Mouse (Mus musculus) adrenal gland, adult 18-20 months (tissue): ENCODE data around the gene Ermp1. TPM values are rescaled to one million over a fixed set of nuclear protein-coding genes. Genes with fewer than 3 reads are reported as not detected.

ENCODE experiments used
- DNase-seq, 2 experiments: peaks; one replicate each; pipeline ENCODE4 v3.0.0; 2021 to 2022; ENCODE audit warnings: low spot score in 2 of 2
- long read RNA-seq, 2 experiments: library from polyadenylated mRNA; stranded (forward); transcript quantifications; one replicate each; pipeline ENCODE4 v2.0.0; 2021
- total RNA-seq, 2 experiments: library from RNA; stranded (reverse); gene quantifications; 1 replicate in 1 of 2; 2 replicates in 1 of 2; pipeline ENCODE4 v1.2.3; 2021

Ermp1 gene
- 10 to 100 TPM; 55.5 to 62.7 TPM for total RNA-seq
- long read RNA-seq, experiment 1, full-length matches to known transcripts: 36 of 42 reads
- long read RNA-seq, experiment 1, partial matches to known transcripts: 2 of 42 reads
- long read RNA-seq, experiment 1, other reads (novel, unspliced or antisense): 4 of 42 reads
- long read RNA-seq, experiment 2, full-length matches to known transcripts: 33 of 62 reads
- long read RNA-seq, experiment 2, partial matches to known transcripts: 19 of 62 reads
- long read RNA-seq, experiment 2, other reads (novel, unspliced or antisense): 10 of 62 reads

DNA sequence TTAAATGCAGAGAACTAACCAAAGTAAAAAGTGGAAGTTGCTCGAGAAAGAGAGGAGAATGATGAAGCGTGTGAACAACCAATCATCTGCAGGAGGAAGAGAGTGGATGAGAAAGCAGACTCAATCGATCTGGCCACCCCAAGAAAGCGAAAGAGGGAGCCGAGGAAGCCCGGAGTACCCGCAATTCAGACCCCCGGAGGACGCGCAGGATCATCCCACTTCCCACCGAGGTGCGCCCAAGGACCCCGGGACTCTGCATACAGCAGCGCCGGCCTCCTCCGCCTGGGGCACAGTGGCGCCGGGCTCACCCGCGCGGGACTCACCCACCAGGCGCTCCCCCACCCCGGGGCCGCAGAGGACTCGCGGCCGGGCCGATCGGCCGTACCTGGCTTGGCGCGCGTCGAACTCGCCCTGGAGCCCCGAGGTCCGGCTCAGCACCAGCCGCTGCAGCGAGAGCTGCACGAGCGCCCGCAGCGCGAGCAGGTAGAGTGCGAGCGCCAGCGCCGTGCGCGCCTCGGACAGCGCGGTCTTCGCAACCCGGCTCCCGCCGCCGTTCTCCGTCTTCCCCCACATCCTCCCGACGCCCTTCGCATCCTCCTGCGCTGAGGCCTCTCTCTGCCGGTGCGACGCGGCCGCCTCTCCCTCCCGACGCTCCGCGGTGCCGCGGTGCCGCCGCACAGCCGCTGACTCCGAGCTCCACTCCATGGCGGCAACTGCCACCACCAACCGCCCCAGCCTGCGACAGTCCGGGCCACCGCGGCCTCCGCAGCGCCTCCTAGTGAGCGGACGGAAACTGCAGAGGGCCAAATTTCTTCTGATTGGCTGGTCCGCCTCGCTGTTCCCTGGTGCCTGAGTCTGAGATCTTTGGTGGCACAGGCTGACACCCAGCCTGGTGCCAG is at the start of gene Ermp1:
Gene Ermp1, minus strand, starts transcription at position 765 of the 899 bp plus-strand sequence.
- peak; percentile 99 for DNase-seq

DNA sequence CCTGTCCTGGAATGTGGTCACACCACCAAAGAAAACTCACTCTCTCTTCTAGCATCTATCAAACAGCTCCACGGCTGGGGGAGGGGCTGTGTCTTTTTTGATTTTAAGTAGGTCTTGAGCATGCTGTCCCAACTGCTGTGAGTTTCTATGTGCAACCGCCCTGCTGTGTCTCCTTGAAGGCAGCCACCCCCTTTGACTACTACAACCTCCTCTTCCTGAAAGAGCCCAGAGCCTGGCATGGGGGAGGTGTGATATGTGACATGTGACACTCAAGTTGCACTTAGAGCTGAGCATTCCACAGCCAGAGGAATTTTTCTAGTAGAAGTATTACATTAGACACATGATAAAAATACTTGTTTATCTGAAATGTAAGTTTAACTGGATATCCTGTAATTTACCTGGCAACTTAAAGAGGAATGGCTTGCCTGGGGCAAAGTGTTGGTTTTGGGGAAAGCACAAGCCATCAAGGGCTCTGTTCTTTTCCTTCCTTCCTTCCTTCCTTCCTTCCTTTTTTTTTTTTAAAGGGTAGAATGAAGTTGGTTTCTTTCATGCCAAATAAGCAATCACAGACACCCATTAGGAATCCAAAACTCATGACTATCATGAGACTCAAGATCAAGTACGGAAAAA is 49.1 kb upstream of the Ermp1 start, which contains the start of gene Mlana:
Gene Mlana, plus strand, starts transcription at position 580 of the 630 bp plus-strand sequence.
- DNase-seq: no peak

DNA sequence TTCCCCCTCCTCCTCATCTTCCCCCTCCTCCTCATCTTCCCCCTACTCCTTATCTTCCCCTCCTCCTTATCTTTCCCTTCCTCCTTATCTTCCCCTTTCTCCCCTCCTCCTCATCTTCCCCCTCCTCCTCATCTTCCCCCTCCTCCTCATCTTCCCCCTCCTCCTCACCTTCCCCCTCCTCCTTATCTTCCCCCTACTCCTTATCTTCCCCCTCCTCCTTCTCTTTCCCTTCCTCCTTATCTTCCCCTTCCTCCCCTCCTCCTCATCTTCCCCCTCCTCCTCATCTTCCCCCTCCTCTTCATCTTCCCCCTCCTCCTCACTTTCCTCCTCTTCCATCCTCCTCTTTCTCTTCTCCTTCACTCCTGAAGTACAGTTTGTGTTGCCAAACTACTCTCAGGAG is 48.6 kb upstream of the Ermp1 start:
- DNase-seq: no peak

DNA sequence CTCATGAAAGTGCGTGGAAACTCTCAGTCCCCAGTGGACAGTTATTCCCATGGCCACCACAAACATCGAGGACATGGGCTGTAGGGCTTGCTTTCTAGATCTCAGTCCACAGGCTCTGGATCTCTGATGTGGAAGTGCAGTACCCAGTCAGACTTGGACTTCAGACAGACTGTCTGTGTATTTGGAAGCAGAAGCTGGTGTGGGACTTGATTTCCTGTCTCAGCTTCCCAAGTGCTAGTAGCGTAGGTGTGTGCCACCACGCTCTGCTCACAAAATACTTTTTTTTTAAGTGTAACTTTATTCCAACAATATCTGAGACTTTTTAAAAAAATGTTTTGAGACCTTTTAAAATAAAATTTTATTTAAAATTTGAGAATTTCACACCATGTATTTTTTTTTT is 48.1 kb upstream of the Ermp1 start:
- no peak for DNase-seq

DNA sequence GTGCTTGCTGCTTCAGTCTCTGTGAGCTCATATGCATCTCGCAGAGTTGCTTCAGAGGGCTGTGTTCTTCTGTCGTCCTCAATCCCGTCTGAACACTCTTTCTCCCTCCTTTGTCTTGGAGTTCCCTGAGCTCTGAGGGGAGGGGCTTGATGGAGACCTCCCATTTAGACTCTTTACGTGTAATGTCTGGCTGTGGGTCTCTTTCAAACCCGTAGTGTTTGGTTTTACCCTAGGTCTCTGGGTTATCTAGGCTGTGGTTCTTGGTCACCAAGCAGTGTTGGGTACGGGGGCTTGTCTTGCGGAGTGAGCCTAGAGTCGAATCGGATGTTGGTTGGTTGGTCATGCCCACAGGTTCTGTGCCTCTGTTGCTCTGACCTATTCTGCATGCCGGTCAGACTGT is 46.9 kb upstream of the Ermp1 start:
- no peak for DNase-seq

DNA sequence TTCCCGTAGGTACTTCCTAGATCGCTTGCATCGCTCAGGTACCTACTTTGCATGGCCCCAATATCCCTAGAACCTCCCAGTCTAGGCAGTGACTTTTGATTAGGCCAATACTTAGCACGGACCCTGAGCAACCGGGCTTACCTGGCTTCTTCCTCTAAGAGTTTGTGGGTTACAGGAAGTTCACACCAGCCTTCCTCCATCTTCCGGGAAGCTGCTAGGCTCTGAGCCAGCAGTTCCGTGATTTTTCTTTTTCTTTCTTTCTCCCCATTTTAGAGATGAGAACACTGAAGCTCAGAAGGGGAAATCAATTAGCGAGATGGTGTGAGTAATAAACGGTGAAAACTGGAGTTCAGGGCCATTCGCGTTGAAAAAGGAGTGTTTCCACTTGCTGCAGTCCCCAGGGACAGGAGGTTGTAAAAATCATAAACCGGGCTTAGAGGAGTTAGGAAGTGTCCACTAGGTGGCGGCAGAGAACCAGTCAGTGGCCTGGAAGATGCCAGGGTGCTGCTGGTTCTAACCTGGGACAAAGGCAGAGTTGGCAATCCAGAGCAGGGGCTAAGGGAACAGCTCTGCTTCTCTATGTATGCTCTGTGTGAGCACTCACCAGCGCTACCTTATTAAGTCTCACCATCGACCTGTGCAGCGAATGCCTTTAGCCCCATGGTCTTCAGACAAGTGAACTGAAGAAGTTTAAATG is 35.8 kb upstream of the Ermp1 start:
- DNase-seq: peak; percentile 76 to 78

DNA sequence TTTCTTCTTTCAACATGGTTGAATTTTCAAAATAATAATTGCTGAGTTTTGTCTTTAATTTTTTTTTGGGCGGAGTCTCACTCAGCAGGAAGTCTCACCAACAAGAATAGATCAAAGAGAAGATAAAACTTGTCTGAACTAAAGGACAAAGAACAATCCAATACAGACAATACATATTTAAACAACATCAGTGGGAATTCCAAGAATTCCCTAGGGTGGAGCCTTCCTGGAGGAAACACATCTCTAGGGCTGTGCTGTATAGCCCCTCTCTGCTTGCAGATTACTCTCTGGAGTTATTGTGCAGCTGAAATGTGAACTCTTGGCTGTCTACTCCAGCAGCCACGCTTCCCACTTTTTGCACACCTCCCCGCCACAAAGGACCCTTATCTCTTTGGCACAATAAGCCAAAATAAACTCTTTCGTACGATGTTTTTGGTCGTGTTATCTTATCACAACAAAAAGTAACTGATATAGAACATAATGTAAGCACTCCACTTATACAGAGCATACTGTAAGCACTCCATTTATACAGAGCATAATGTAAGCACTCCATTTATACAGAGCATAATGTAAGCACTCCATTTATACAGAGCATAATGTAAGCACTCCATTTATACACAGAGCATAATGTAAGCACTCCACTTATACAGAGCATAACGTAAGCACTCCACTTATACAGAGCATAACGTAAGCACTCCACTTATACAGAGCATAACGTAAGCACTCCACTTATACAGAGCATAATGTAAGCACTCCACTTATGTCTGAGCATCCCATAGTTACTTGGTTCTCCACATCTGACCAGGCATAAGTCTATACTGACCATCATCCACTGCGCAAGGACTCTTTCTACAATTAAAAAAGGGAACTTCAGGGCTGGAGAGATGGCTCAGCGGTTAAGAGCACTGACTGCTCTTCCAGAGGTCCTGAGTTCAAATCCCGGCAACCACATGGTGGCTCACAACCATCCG is 32.3 kb upstream of the Ermp1 start:
- no peak for DNase-seq

DNA sequence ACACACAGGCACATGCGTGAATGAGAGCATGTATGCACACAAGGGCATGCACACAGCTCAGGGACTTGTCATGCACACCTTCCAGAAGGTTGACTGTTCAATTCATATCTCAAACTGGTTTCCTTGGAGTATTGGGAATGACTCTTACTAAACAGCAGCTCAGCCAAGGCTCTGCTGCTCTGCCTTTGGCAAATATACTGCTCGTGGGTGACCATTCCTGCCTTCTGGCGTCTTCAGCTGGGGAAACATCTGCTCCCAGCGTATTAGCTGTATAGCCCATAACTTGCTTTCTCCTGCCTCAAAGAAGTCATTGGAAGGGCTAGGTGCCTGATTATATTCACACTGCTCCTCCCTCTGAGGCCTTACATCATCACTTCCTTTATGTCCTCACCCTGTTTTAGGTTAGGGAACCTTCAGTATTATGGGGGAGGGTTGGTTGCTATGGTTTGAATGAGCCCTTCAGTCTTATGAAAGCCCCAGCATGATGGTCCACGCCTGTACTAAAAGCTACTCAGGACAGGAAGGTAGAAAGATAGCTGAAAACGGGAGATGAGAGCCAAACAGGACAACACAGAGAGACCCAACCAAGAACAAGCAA is 30.1 kb upstream of the Ermp1 start:
- no peak for DNase-seq

DNA sequence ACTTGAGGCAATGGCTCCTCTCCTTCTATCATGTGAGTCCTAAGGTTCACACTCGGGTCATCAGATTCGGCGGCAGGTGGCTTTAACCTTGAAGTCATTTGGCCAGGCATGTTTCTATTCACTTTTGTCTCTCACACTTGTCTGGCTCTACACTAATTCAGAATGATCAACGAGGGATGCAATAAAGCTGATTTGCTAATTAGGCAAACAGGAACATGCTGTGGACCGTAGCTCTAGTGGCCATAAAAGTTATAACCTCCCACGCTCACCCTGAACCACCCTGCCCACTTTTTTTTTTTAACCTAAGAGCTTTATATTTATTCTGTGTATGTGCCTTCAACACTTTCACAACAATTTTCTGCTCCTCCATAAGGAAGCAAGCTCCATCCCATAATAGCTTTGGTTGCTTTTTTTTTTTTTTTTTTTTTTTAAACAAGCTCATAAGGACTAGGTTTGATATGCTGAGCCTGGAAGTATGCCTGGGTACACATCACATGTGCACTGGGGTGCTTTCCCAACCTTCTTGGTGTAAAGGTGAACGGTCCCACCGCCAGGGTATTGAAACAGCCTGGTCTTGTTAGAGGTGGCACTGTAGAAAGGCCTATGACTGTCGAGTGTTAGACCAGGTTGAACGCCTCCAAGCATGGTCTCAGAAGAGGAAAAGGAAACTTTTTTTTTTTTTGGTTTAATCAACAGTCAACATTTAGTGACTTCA is 28.4 kb upstream of the Ermp1 start:
- DNase-seq: no peak

DNA sequence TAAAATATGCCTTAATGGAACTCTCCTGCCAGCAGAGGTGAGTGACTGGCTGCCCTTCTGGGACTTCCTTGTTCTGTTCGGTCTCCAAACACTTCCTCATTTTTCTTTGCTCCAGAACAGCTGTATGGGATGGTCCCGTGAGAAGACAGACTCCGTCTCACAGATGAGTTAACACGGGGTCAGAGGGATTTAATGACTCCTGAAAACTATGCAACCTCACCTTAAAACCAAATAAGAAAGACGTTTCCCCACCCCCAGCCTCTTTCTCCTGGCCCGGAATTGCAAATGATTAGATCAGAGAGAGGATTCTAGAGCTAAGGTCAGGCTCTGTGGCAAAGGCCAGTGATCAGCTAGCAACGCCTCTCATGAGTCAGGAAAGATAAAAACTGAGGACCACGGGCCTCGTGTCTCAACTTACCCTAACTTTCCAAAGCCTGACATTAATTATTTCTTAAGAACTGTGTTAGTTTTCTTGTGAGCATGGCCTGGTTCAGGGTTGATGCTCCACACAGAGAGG is 27.4 kb upstream of the Ermp1 start:
- DNase-seq: no peak

DNA sequence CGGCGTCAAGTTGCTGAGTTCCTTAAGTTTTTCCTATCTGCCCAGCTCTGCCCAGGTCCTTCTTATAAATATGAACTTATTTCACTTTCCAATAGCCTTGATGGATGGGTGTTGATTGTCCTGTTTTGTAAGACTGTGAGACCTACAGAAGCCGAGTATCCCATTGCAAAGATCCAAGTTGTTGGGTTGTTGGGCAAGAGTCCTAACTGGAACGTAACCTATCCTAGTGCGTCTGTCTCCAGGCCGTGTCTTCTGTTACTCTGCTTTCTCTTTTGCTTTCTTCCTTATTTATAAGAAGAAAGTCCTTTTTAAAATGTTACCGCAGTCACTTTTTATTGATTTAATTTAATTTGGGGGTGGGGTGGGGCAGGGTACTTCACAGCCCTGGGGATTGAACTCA is 26.7 kb upstream of the Ermp1 start:
- no peak for DNase-seq

DNA sequence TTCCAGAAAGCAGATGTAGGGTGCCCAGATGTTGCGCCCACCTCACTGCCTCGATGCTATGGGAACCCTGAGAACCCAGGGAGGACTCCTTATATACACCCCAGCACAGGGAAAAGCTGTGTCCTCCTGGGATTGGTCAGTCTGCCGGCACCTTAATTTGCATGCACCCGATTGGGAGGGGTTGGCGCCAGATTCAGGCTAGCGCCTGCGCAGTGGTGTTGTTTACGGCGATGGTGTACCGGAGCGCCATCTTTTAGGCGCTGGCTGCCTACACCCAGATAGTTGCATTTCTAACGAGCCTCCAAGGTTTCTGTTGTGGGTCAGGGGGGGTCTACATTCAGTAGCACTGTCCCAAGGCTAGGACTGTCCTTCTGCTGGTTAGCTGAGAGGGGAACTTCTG is 24.4 kb upstream of the Ermp1 start:
- no peak for DNase-seq

DNA sequence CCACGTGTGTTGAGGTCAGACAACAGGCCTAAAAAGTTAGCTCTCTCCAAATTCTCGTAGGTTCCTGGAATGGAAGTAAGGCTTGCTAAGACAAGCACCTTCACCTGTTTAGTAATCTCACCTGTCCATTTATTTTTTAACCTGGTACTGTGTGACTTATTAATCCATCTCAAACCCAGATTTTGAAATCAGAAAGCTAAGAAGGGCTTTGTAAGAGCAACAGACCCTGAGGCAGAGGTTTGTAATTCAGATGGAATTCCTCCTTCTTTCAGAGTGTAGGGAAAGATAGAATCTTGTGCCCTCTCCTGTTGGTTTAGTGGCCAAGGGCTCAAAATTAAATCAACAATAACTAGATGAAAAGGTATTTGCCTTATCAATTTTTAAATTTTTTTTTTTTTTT is 22.9 kb upstream of the Ermp1 start:
- no peak for DNase-seq

DNA sequence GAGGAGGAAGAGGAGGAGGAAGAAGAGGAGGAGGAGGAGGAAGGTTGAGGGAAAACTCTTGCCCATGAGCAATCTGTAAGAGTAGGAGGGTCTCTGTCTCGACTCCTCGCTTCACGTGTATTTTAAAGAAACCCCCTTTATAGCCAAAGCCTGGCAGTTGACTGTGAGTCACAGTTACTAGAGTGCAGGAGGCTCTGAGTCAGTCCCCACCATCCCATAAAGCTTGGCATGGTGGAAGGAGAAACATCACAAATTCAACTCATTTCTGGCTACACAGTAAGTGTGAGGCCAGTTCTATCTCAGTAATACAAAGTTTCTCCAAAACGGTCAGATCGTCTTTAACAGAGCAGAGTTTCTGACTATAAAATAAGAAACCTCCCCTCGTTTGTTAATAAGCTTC is 22.0 kb upstream of the Ermp1 start:
- no peak for DNase-seq

DNA sequence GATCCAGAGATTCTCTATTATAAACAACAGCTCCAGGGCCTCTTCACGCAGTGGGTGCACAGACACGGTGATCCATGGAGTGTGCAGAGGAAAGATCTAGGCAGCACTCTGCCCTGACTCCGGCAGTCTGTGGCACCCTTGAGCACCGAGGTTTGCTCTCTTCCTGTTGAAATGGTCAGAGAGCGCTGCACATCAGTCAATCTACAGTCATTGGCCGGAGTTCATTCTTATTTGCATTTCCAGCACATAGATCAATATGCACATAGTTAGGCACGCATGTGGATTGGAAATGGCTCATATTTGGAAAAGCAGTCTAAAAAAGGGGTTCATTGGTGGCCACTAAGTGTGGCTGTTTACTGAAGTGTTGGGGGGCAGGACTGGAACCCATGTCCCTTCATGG is 19.9 kb upstream of the Ermp1 start:
- no peak for DNase-seq

DNA sequence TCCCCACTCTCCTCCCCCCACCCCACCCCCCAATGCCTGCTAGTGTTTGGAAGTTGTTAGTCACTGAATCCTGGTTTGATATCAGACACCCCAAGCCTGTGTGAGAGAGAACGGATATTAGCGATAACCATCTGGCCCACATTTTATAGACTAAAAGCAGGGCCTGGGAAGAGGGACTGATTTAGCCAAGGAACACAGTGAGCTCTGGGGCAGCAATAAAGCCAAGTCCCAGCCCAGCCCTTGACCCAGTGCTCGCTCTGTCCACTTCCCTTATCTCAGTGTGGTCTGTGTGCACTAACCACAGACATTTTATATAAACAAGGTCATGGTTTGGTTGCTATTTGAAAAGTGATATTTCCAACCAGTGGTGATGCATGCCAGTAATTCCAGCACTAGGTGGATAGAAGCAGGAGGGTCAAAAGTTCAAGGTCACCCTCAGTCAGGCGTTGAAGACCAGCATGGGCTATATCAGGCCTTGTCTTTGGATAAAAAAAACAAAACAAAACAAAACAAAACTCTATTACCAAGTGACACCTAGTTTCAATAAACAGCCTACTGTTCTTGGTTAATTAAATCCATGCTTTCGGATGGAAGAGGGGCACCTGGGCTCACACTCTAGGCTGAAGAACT is 18.9 kb upstream of the Ermp1 start:
- DNase-seq: no peak

DNA sequence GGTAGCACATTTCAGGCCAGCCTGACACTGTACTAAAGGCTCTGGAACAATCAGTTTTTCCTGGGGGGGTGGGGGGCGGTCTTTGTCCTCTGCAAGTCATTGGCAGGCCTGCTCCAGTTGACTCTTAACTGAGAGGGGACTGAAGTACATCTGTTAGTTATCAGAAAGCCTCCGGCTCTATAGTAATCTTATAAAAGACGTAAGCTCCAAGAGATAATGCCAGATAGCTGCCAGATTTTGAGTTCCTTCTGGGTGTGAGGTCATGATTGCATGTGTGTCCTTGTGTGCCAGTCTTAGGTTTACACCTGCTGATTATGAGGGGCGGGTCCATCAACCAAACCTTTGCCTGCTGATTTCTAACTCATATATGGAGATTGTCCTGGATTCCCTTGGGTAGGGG is 17.9 kb upstream of the Ermp1 start:
- no peak for DNase-seq

DNA sequence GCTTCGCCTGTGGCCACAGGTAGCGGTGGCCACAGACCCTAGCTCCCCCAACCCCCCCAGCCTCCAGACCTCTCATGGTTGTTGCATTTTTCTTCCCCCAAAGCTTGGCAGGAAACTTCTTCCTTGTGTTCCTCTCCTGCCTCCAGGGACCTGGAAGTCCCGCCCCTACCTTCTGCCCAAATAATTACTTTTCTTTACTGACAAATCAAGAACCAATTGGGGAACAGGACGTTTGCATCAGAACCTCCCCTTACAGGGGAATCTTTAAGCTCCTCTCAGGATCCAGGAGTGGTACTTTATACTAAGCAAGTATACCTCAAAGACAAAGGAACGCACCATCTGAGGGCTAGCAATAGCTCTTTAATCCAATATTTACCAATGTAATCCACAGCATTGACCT is 16.7 kb upstream of the Ermp1 start:
- DNase-seq: no peak
